Mouse (Mus musculus): ENCODE data around the gene Sord. TPM values are rescaled to one million over a fixed set of nuclear protein-coding genes. Genes with fewer than 3 reads are reported as not detected.

Gene Sord
- polyA plus RNA-seq, 1 experiment from 2014 or later = 294 TPM

DNA sequence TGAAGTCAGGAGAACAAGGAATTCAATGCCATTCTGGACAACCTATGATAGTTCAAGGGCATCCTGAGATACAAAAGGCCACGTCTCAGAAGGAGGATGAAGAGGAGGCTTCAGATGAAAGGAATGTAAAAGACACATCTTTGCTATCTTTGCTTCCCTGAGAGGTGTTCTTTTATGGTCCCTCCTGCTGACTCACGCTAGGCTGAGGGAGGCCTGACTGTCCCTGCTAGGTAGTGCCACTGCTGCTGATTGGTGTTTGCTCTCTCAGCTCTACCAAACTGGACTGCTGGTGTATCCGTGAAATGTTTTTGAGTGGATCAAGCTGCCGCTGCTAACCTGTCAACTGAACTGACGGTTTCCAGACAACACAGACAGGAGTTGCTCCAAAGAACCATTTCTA, 12.8 kb upstream of the Sord start:
- no peak overlapping the region for H3K4me2 ChIP-seq (ENCODE audit: low read depth, low read length)
- TF ChIP-seq CTCF (IDR thresholded peaks at IDR 0.05; ENCODE audit: low read depth) = no peak
- no peaks in the 10 kb centered on the region for H3K4me1 ChIP-seq (ENCODE audit: insufficient read depth)
- no peak overlapping the region for H3K27ac ChIP-seq (ENCODE audit: low read depth)
- no peaks in the 10 kb centered on the region for H3K9me3 ChIP-seq (ENCODE audit: low read length)
- no peak overlapping the region for H3K4me3 ChIP-seq (ENCODE audit: low read depth, low read length)
- DNase-seq (no peak), ATAC-seq (no peak)
- no peaks in the 10 kb centered on the region for H3K36me3 ChIP-seq (replicated peaks; ENCODE audit: insufficient read depth, low read length)
- no peaks in the 10 kb centered on the region for H3K27me3 ChIP-seq (ENCODE audit: insufficient read depth, low read length)
- 55% methylated on average over 5 of the region's 5 CpGs for WGBS (ENCODE audit: insufficient replicate concordance)
- H3K9ac ChIP-seq (replicated peaks) = no peak overlapping the region

GRCm38 (mm10) chr2:122222272-122222671, 12.3 kb upstream of the Sord start:
- no peak for DNase-seq
- Histone ChIP-seq H3K4me2 (ENCODE audit: low read depth, low read length) (no peak overlapping the region), H3K9ac (replicated peaks) (no peak overlapping the region), H3K27ac (ENCODE audit: low read depth) (no peak overlapping the region), H3K27me3 (ENCODE audit: insufficient read depth, low read length) (no peaks in the 10 kb centered on the region), H3K4me3 (ENCODE audit: low read depth, low read length) (no peak overlapping the region), H3K4me1 (ENCODE audit: insufficient read depth) (no peaks in the 10 kb centered on the region), H3K36me3 (replicated peaks; ENCODE audit: insufficient read depth, low read length) (no peaks in the 10 kb centered on the region), H3K9me3 (ENCODE audit: low read length) (no peaks in the 10 kb centered on the region)
- TF ChIP-seq CTCF (IDR thresholded peaks at IDR 0.05; ENCODE audit: low read depth) (no peak), EP300 (IDR thresholded peaks at IDR 0.05; ENCODE audit: low read depth) (no peak)
- 58% methylated on average over 5 of the region's 5 CpGs for WGBS (ENCODE audit: insufficient replicate concordance)
- ATAC-seq = no peak

GRCm38 (mm10) chr2:122223654-122224053, 10.9 kb upstream of the Sord start:
- Histone ChIP-seq H3K4me1 (ENCODE audit: insufficient read depth) (no peaks in the 10 kb centered on the region), H3K36me3 (replicated peaks; ENCODE audit: insufficient read depth, low read length) (no peaks in the 10 kb centered on the region), H3K27ac (ENCODE audit: low read depth) (no peak overlapping the region), H3K9ac (replicated peaks) (no peak overlapping the region), H3K9me3 (ENCODE audit: low read length) (no peaks in the 10 kb centered on the region), H3K4me2 (ENCODE audit: low read depth, low read length) (no peak overlapping the region), H3K27me3 (ENCODE audit: insufficient read depth, low read length) (no peaks in the 10 kb centered on the region), H3K4me3 (ENCODE audit: low read depth, low read length) (no peak overlapping the region)
- peak; percentile 31; the same call in 1 of the 2 replicates for ATAC-seq
- TF ChIP-seq CTCF (IDR thresholded peaks at IDR 0.05; ENCODE audit: low read depth) (no peak), EP300 (IDR thresholded peaks at IDR 0.05; ENCODE audit: low read depth) (no peak; the same call in 1 of the 2 replicates)
- DNase-seq = no peak

DNA sequence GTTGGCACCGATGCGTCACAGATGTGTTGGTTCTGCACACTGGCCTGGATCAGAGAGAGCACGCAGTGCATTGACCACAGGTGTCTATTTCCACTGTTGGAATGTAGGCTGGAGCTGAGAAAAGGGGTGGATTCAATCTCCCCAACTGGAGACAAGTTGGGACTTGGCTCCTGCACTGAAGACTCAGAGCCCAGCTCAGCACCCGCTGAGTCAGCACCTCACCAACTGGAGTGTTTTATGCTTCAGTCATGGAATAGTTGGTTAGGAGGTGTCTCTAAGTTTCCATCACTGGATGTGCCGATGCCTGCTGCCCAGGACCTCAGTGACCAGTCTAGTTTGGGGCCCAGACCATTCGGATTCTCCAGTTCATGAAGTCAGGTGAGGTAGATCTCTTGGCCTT, 4.2 kb upstream of the Sord start:
- DNase-seq (no peak), ATAC-seq (no peak)
- Histone ChIP-seq H3K4me3 (ENCODE audit: low read depth, low read length) (no peak overlapping the region), H3K4me1 (ENCODE audit: insufficient read depth) (peaks cover 10% of the 10 kb centered on the region), H3K9ac (replicated peaks) (no peak overlapping the region), H3K4me2 (ENCODE audit: low read depth, low read length) (no peak overlapping the region), H3K27ac (ENCODE audit: low read depth) (no peak overlapping the region), H3K9me3 (ENCODE audit: low read length) (no peaks in the 10 kb centered on the region), H3K27me3 (ENCODE audit: insufficient read depth, low read length) (no peaks in the 10 kb centered on the region), H3K36me3 (replicated peaks; ENCODE audit: insufficient read depth, low read length) (no peaks in the 10 kb centered on the region)
- WGBS (ENCODE audit: insufficient replicate concordance) = 85% methylated on average over 6 of the region's 6 CpGs
- no peak for TF ChIP-seq CTCF (IDR thresholded peaks at IDR 0.05; ENCODE audit: low read depth)

GRCm38 (mm10) chr2:122231616-122232015, 2.9 kb upstream of the Sord start:
- Histone ChIP-seq H3K4me2 (ENCODE audit: low read depth, low read length) (no peak overlapping the region), H3K9ac (replicated peaks) (no peak overlapping the region), H3K36me3 (replicated peaks; ENCODE audit: insufficient read depth, low read length) (no peaks in the 10 kb centered on the region; the same call in 1 of the 2 replicates), H3K27ac (ENCODE audit: low read depth) (no peak overlapping the region), H3K4me3 (ENCODE audit: low read depth, low read length) (no peak overlapping the region), H3K4me1 (ENCODE audit: insufficient read depth) (peaks cover 20% of the 10 kb centered on the region), H3K9me3 (ENCODE audit: low read length) (no peaks in the 10 kb centered on the region), H3K27me3 (ENCODE audit: insufficient read depth, low read length) (no peaks in the 10 kb centered on the region)
- 91% methylated on average over 9 of the region's 9 CpGs for WGBS (ENCODE audit: insufficient replicate concordance)
- TF ChIP-seq EP300 (IDR thresholded peaks at IDR 0.05; ENCODE audit: low read depth) (no peak), CTCF (IDR thresholded peaks at IDR 0.05; ENCODE audit: low read depth) (no peak)
- no peak for DNase-seq
- ATAC-seq = no peak

GRCm38 (mm10) chr2:122233341-122233740, 1.2 kb upstream of the Sord start:
- Histone ChIP-seq H3K4me2 (ENCODE audit: low read depth, low read length) (no peak overlapping the region), H3K9me3 (ENCODE audit: low read length) (no peaks in the 10 kb centered on the region), H3K27me3 (ENCODE audit: insufficient read depth, low read length) (no peaks in the 10 kb centered on the region), H3K36me3 (replicated peaks; ENCODE audit: insufficient read depth, low read length) (no peaks in the 10 kb centered on the region; the same call in 1 of the 2 replicates), H3K4me1 (ENCODE audit: insufficient read depth) (peaks cover 22% of the 10 kb centered on the region), H3K9ac (replicated peaks) (no peak overlapping the region), H3K27ac (ENCODE audit: low read depth) (0 out of 2 replicates have a peak overlapping the region, but pooled peaks have one; percentile 90), H3K4me3 (ENCODE audit: low read depth, low read length) (no peak overlapping the region)
- TF ChIP-seq CTCF (IDR thresholded peaks at IDR 0.05; ENCODE audit: low read depth) (no peak), EP300 (IDR thresholded peaks at IDR 0.05; ENCODE audit: low read depth) (no peak)
- DNase-seq = no peak
- 58% methylated on average over 5 of the region's 5 CpGs for WGBS (ENCODE audit: insufficient replicate concordance)
- ATAC-seq = no peak
